Mouse (Mus musculus) hindbrain, embryonic 16.5 days (tissue): ENCODE results near the gene Pex16. TPM values are rescaled to one million over a fixed set of nuclear protein-coding genes. Genes with fewer than 3 reads are reported as not detected.

Experiments used
- ATAC-seq: fragments of 200-750 bp; cut with Nextera tagmentation; 2 replicates; pipeline ENCODE4 v1.8.0; 2017; ENCODE audit warnings: moderate TSS enrichment, moderate library complexity
- H3K27ac ChIP-seq: fragments of 300-500 bp; sonication (generic); 2 replicates; pipeline ENCODE4 v1.5.1; 2014; ENCODE audit warnings: low read depth, mild to moderate bottlenecking, control low read depth, low read length, moderate library complexity
- H3K27me3 ChIP-seq: fragments of 300-500 bp; sonication (generic); replicated peaks from 2 replicates; pipeline ENCODE4 v1.6.1; 2014; ENCODE audit warnings: low read length; ENCODE audit not compliant: control insufficient read depth, insufficient read depth
- H3K36me3 ChIP-seq: fragments of 300-500 bp; sonication (generic); 2 replicates; pipeline ENCODE4 v1.6.1; 2014; ENCODE audit warnings: mild to moderate bottlenecking, low read length, moderate library complexity, mixed read lengths; ENCODE audit not compliant: control insufficient read depth, insufficient read depth
- H3K4me1 ChIP-seq: fragments of 300-500 bp; sonication (generic); 2 replicates; pipeline ENCODE4 v1.6.1; 2014; ENCODE audit warnings: low read depth, low read length; ENCODE audit not compliant: control insufficient read depth, insufficient read depth
- H3K4me2 ChIP-seq: fragments of 300-500 bp; sonication (generic); 2 replicates; pipeline ENCODE4 v1.6.1; 2014; ENCODE audit warnings: mild to moderate bottlenecking, low read length, control low read depth, moderate library complexity
- H3K4me3 ChIP-seq: fragments of 300-500 bp; sonication (generic); 2 replicates; pipeline ENCODE4 v1.5.1; 2014; ENCODE audit warnings: mild to moderate bottlenecking, low read length, control low read depth, moderate library complexity
- H3K9ac ChIP-seq: fragments of 300-500 bp; sonication (generic); 2 replicates; pipeline ENCODE4 v1.6.1; 2014; ENCODE audit warnings: low read depth, mild to moderate bottlenecking, control low read depth, low read length, moderate library complexity
- H3K9me3 ChIP-seq: fragments of 300-500 bp; sonication (generic); 2 replicates; pipeline ENCODE4 v1.6.1; 2014; ENCODE audit warnings: mild to moderate bottlenecking, low read length, moderate library complexity; ENCODE audit not compliant: control insufficient read depth
- WGBS: fragments of 180-500 bp; shearing (Covaris S2); extraction: QIAGEN DNeasy Blood & Tissue Kit; methylation state at CpG from one replicate; pipeline ENCODE4 v1.1.7; 2014; 5-methylcytosine and 5-hydroxymethylcytosine counted together
- polyA plus RNA-seq: library from polyadenylated mRNA; unstranded; fragments of >200 nt; fragmentation: Nextera tagmentation; extraction: Ambion mirVana; gene quantifications from 2 replicates; pipeline ENCODE4 v1.2.1, GENCODE M21; 2015

Gene Pex16
- polyA plus RNA-seq, 1 experiment from 2014 or later = 45.6 TPM

DNA sequence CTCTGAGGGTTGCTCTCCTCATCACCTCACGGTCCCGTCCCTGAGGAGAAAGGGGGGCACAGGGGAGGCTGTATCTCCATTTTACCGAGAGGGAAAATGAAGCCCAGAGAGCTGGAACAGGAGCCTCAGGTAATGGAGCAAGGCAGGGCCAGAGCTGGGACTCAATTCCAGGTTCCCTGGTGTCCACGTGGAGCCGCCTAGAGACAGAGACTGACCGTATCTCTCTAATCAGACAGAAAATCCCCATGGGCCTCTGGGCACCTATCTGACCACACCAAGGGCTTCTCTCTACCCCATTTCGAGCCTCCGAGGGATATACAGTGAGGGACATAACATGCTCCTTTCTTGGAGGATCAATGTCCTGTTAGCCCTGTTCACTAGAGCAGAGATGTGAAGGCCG is 48.7 kb downstream of the Pex16 start:
- H3K4me3 ChIP-seq = no peak overlapping the region
- H3K9ac ChIP-seq = no peak overlapping the region
- no peaks in the 10 kb centered on the region for H3K27me3 ChIP-seq
- ATAC-seq = no peak
- H3K4me2 ChIP-seq = no peak overlapping the region
- H3K36me3 ChIP-seq = peaks cover 34% of the 10 kb centered on the region
- peaks cover 39% of the 10 kb centered on the region for H3K4me1 ChIP-seq
- H3K27ac ChIP-seq = peak overlapping the region; percentile 82; the same call in 1 of the 2 replicates
- H3K9me3 ChIP-seq = no peaks in the 10 kb centered on the region
- WGBS = 92% methylated on average over 9 of the region's 9 CpGs

DNA sequence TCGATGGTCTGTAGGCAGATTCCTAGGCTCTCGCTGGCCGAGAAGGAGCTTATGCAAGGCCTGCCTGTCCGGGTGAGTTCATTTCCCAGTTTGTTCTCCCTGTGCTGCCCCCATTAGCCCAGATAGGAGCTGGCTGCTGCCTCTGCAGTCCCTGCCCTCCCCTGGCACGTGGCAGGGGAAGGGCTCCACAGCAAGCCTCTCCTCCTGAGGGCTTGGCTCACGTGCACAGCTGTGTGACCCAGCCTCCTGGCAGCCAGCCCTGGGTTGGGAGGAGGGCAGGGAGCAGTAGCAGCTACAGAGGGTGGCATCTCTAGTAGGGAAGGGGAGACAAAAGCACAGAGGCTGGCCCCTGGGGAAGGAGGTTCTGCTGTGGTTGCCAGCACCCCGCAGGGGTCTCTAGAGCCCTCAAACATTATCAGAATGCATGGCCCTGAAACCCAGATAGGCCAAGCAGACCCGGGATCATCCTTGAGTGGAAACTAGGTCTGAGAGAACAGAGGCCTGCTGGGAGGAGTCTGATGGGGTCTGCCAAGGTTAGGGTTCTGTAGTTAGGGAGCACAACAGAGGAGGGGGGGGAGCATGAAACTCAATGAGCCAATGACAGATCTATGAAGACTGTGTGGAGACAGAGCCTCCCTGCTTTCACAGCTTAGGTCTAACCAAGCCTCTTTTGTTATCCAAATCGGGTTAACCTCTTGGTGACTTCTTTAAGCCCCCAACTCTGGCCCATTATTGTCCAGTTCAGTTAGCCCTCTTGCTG is 49.4 kb downstream of the Pex16 start:
- peak; percentile 63 for ATAC-seq
- Histone ChIP-seq H3K27me3 (no peaks in the 10 kb centered on the region), H3K4me2 (no peak overlapping the region), H3K36me3 (peaks cover 34% of the 10 kb centered on the region), H3K9me3 (no peaks in the 10 kb centered on the region), H3K27ac (peak overlapping the region; percentile 82), H3K4me3 (no peak overlapping the region), H3K4me1 (peaks cover 41% of the 10 kb centered on the region), H3K9ac (no peak overlapping the region)
- 49% methylated on average over 9 of the region's 9 CpGs for WGBS

DNA sequence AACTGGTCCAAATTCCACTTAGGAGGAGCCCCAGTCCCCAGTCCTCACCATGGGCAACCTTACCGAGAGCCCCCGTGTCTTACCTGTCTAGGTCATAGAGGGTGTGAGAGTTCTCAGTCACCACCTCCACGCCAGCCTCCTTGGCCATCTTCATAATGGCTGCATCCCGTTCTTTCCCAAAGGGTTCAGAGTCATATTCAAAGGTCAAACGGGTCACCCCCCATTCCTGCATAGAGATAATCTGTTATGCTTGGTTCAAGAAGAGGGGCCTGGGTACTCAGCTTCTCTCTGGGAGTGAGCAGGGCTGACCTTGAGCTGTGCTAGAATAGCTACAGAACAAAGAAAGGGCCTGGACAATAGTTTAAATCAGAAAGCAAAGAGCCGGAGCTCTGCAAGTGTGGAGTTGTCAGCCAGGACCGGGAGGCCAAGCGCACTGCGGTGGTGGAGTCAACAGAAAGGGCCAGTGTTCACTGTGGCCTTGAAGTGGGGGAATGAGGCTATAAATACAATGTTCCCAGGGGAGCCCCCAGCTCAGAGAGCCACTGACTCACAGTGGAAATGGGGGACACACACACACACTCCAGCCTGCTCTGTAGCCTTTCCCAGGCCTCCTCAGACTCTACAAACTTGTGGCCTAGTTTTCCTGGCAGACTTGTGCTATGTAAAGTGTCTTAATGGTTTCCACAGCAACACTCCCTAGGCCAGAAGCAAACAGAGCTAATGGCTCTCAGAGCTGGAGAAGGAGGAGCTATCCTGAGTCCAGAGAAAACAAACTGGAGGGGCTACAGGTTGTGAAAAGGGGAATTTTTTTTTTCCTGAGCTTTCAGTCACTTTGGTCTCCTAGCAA is 50.2 kb downstream of the Pex16 start:
- Histone ChIP-seq H3K4me3 (no peak overlapping the region), H3K36me3 (peaks cover 30% of the 10 kb centered on the region), H3K27me3 (no peaks in the 10 kb centered on the region), H3K4me1 (peaks cover 45% of the 10 kb centered on the region), H3K9ac (no peak overlapping the region), H3K9me3 (no peaks in the 10 kb centered on the region), H3K4me2 (no peak overlapping the region), H3K27ac (peak overlapping the region; percentile 82)
- WGBS = 34% methylated on average over 9 of the region's 9 CpGs
- ATAC-seq = peak; percentile 78

DNA sequence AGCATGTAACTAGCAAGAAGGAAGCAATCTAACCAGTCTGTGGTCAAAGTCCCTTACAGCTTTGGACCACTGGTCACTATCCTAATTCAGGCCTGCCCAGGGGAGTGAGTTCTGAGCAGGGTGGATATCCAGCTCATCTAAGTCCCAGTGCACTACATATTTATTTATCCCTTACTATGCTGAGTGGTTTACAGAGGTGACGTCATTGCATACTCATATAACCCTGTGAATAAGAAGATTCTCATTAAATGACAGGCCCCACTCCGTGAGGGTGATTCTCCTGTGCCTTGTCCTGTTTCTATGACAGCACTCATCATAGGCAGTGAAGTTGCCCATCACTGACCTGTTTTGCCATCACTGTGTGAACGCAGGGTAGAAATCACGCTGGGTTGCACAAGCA is 50.9 kb downstream of the Pex16 start:
- Histone ChIP-seq H3K27me3 (no peaks in the 10 kb centered on the region), H3K27ac (peak overlapping the region; percentile 68), H3K4me3 (no peak overlapping the region), H3K9ac (no peak overlapping the region), H3K4me2 (no peak overlapping the region), H3K4me1 (peaks cover 46% of the 10 kb centered on the region), H3K36me3 (peaks cover 28% of the 10 kb centered on the region), H3K9me3 (no peaks in the 10 kb centered on the region)
- ATAC-seq = no peak
- WGBS = 60% methylated on average over 4 of the region's 4 CpGs

DNA sequence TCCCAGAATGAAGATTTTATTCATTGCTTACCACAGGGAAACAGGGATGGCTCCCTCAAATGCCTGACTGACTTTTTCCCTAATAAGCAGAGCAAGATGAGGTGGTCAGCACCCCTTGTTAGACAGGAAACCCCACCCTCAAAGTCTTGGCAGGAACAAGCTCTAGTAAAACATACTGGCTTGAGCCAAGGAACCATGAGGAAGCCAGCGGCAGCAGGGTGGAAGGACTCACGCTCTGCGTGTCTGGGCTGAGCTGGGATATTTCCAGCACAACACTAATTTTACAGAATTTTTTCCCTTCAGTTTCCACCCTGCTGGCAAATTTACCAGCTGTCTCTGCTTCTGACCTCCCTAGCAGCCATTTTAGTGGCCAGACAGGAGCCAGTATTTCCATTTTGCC is 52.0 kb downstream of the Pex16 start:
- H3K27ac ChIP-seq = peak overlapping the region; percentile 60
- H3K9ac ChIP-seq = no peak overlapping the region
- H3K9me3 ChIP-seq = no peaks in the 10 kb centered on the region
- ATAC-seq = no peak
- H3K4me2 ChIP-seq = no peak overlapping the region
- H3K36me3 ChIP-seq = peaks cover 17% of the 10 kb centered on the region
- no peak overlapping the region for H3K4me3 ChIP-seq
- H3K27me3 ChIP-seq = no peaks in the 10 kb centered on the region
- 38% methylated on average over 3 of the region's 3 CpGs for WGBS
- peaks cover 55% of the 10 kb centered on the region for H3K4me1 ChIP-seq

DNA sequence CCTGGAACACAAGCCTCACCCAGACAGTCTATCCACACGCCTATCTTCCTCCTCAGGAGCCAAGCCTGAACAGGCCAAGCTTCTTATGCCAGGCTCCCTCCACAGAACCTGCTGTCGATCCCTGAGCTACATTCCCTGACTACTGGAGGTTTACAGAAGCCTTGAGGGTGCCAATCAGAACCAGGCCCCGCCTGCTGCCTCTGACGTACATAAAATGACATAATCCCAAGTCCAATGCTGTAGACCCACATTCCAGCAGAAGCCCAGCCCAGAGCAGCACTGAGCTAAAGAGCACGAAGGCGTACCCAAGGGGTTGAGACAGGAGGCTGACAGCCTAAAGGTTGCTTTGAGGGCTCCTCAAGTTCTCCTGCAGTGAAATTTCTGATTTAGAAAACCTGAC is 53.4 kb downstream of the Pex16 start:
- H3K4me2 ChIP-seq = no peak overlapping the region
- H3K4me1 ChIP-seq = peaks cover 69% of the 10 kb centered on the region
- 56% methylated on average over 6 of the region's 6 CpGs for WGBS
- no peak overlapping the region for H3K4me3 ChIP-seq
- peak overlapping the region; percentile 44; the same call in 1 of the 2 replicates for H3K27ac ChIP-seq
- no peak for ATAC-seq
- no peak overlapping the region; the same call in 1 of the 2 replicates for H3K9ac ChIP-seq
- peaks cover 6% of the 10 kb centered on the region; the same call in 1 of the 2 replicates for H3K36me3 ChIP-seq
- no peaks in the 10 kb centered on the region for H3K27me3 ChIP-seq
- no peaks in the 10 kb centered on the region for H3K9me3 ChIP-seq

DNA sequence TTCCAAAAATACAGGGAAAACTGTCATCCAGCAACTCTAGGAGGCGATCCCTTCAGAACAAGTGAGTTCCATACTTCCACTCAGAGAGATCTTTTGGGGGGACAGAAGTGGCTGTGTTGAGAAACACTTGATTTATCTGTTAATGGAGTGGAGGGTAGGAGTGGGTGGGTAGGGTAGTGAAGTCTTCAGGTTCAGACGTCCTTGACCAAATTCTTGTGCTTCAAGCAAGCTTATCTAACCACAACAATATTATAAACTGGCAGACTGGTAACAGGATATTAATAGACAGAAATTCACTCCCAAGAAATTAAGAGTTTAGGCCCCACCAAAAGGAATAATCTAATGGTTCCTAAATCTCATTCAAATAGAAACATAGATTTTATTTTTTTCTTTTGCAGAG is 55.6 kb downstream of the Pex16 start:
- Histone ChIP-seq H3K4me2 (no peak overlapping the region; the same call in 1 of the 2 replicates), H3K9me3 (no peaks in the 10 kb centered on the region), H3K36me3 (no peaks in the 10 kb centered on the region), H3K27ac (no peak overlapping the region), H3K9ac (no peak overlapping the region), H3K4me3 (no peak overlapping the region), H3K27me3 (no peaks in the 10 kb centered on the region), H3K4me1 (peaks cover 55% of the 10 kb centered on the region)
- ATAC-seq = no peak
- WGBS = 87% methylated on average over 2 of the region's 2 CpGs
